Mouse (Mus musculus) forebrain, embryonic 16.5 days (tissue): Measurements from ENCODE around the gene Sycp1. TPM values are rescaled to one million over a fixed set of nuclear protein-coding genes. Genes with fewer than 3 reads are reported as not detected.

ENCODE experiments used
- ATAC-seq: fragments of 200-750 bp; cut with Nextera tagmentation; 2 replicates; pipeline ENCODE4 v1.8.0; 2017; ENCODE audit warnings: mild to moderate bottlenecking, moderate library complexity
- H3K27ac ChIP-seq: fragments of 300-500 bp; sonication (generic); 2 replicates; pipeline ENCODE4 v1.5.1; 2014; ENCODE audit warnings: low read length, control low read depth
- H3K27me3 ChIP-seq: fragments of 300-500 bp; sonication (generic); replicated peaks from 2 replicates; pipeline ENCODE4 v1.6.1; 2014; ENCODE audit warnings: low read length; ENCODE audit not compliant: control insufficient read depth, insufficient read depth
- H3K36me3 ChIP-seq: fragments of 300-500 bp; sonication (generic); 2 replicates; pipeline ENCODE4 v1.6.1; 2014; ENCODE audit not compliant: control insufficient read depth, insufficient read depth
- H3K4me1 ChIP-seq: fragments of 300-500 bp; sonication (generic); replicated peaks from 2 replicates; pipeline ENCODE4 v1.6.1; 2014; ENCODE audit warnings: low read length; ENCODE audit not compliant: control insufficient read depth, insufficient read depth
- H3K4me2 ChIP-seq: fragments of 300-500 bp; sonication (generic); 2 replicates; pipeline ENCODE4 v1.6.1; 2014; ENCODE audit warnings: mild to moderate bottlenecking, low read length, control low read depth
- H3K4me3 ChIP-seq: fragments of 300-500 bp; sonication (generic); replicated peaks from 2 replicates; pipeline ENCODE4 v1.5.1; 2014; ENCODE audit warnings: mild to moderate bottlenecking, low read length, control low read depth
- H3K9ac ChIP-seq: fragments of 300-500 bp; sonication (generic); replicated peaks from 2 replicates; pipeline ENCODE4 v1.6.1; 2014; ENCODE audit warnings: low read depth, low read length, control low read depth
- H3K9me3 ChIP-seq: fragments of 300-500 bp; sonication (generic); 2 replicates; pipeline ENCODE4 v1.6.1; 2016; ENCODE audit warnings: low read length; ENCODE audit not compliant: control insufficient read depth
- WGBS: fragments of 180-500 bp; shearing (Covaris S2); extraction: QIAGEN DNeasy Blood & Tissue Kit; methylation state at CpG from one replicate; pipeline ENCODE4 v1.1.7; 2014; 5-methylcytosine and 5-hydroxymethylcytosine counted together
- polyA plus RNA-seq: library from polyadenylated mRNA; unstranded; fragments of >200 nt; fragmentation: Nextera tagmentation; extraction: Ambion mirVana; gene quantifications from 2 replicates; pipeline ENCODE4 v1.2.1, GENCODE M21; 2015

Sycp1 gene
- polyA plus RNA-seq, 1 experiment from 2014 or later, result not detected

DNA sequence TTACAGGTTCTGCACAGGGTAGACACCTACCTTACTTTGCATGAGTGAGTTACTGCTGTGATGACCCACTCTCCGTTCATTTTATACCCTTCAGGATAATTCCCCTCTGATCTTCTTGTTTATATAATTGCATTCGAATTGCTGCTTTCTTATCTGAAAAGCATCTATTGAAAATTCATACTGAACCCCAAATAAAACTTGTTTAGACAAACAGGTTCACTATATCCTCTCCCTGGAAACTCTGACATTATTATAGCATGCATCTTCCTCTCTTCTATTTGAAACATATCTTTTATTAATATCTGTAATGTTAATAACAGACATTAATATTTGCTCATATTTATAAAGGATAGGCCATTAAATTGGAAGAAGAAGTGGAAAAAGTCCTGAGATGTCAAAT is 153.3 kb downstream of the Sycp1 start, which contains the start of gene Tshb:
Tshb (minus strand) TSS at position 101 of the 400 bp plus-strand sequence.
- no peak for ATAC-seq
- no peak within 1 kb of the TSS for H3K9ac ChIP-seq

DNA sequence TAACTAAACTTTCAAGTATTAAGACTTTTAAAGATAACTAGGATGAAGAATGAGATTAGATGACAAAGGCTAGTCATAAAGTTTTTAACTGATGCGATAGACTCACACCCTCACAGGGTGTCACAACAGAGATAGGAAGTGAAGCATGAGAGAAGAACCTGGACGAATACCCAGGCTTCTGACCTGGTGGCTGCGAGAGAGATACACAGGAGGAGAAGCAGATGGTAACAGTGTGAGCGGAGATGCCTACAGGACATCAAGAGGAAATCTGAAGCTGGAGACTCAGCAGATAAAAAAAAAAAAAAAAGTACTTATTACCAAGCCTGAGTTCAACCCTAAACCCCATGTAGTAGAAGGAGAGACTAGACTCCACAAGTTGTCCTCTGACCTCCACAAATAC is 162.9 kb downstream of the Sycp1 start:
- no peak overlapping the region for H3K4me3 ChIP-seq
- H3K4me2 ChIP-seq, result no peak overlapping the region
- no peaks in the 10 kb centered on the region for H3K27me3 ChIP-seq
- no peaks in the 10 kb centered on the region for H3K9me3 ChIP-seq
- H3K36me3 ChIP-seq, result no peaks in the 10 kb centered on the region
- H3K27ac ChIP-seq, result no peak overlapping the region
- ATAC-seq, result no peak
- no peaks in the 10 kb centered on the region for H3K4me1 ChIP-seq
- 92% methylated on average over 4 of the region's 4 CpGs for WGBS
- H3K9ac ChIP-seq, result no peak overlapping the region

More for the DNA sequence above, 153.3 kb downstream of the Sycp1 start, which contains the start of gene Tshb:
- H3K9me3 ChIP-seq, result no peaks in the 10 kb centered on the region
- H3K27me3 ChIP-seq, result no peaks in the 10 kb centered on the region
- no peak within 1 kb of the TSS for H3K27ac ChIP-seq
- H3K4me1 ChIP-seq, result no peaks in the 10 kb centered on the region
- no peak within 1 kb of the TSS for H3K4me3 ChIP-seq
- H3K4me2 ChIP-seq, result no peak within 1 kb of the TSS
- WGBS, result 73% methylated on average over 2 of the region's 2 CpGs
- no peaks in the 10 kb centered on the region for H3K36me3 ChIP-seq

Other genes starting within 250 kb of the Sycp1 start
- 9.1 and 9.4 TPM in 2 replicates for gene Tspan2, start 201.6 kb downstream of the Sycp1 start, polyA plus RNA-seq
- gene Tshb, start 153.4 kb downstream of the Sycp1 start, polyA plus RNA-seq, result 0.24 and 0.48 TPM in 2 replicates
- not detected in 2 replicates for gene Nr1h5, start 28.0 kb upstream of the Sycp1 start, polyA plus RNA-seq
- gene Sike1, start 59.6 kb upstream of the Sycp1 start, polyA plus RNA-seq, result 53.1 and 58.9 TPM in 2 replicates
- 465 and 523 TPM in 2 replicates for gene Csde1, start 84.3 kb upstream of the Sycp1 start, polyA plus RNA-seq
- gene Nras, start 122.2 kb upstream of the Sycp1 start, polyA plus RNA-seq, result 125 and 134 TPM in 2 replicates
- gene Ampd1, start 137.9 kb upstream of the Sycp1 start, polyA plus RNA-seq, result not detected in 2 replicates
- gene Dennd2c, start 166.5 kb upstream of the Sycp1 start, polyA plus RNA-seq, result 0.99 and 1.4 TPM in 2 replicates
- gene Bcas2, start 235.6 kb upstream of the Sycp1 start, polyA plus RNA-seq, result 242 and 246 TPM in 2 replicates